Mouse (Mus musculus) MEL (cell line): ENCODE data around the gene Nxf2.

Experiments
- GATA1 ChIP-seq: IDR thresholded peaks from 2 replicates; pipeline ENCODE4 v1.6.1; 2011; ENCODE audit warnings: low read depth, low read length, improper control_type of control experiment
- MAX ChIP-seq: IDR thresholded peaks from 2 replicates; pipeline ENCODE4 v1.6.1; 2011; ENCODE audit warnings: low read length, improper control_type of control experiment
- MAZ ChIP-seq: IDR thresholded peaks from 2 replicates; pipeline ENCODE4 v1.6.1; 2012; ENCODE audit warnings: low read depth, mild to moderate bottlenecking, inconsistent platforms, low read length, improper control_type of control experiment
- POLR2A ChIP-seq, 2 experiments: IDR thresholded peaks; 2 replicates each; pipeline ENCODE4 v1.6.1; 2011 to 2012; ENCODE audit warnings: low read length in 2 of 2, mild to moderate bottlenecking in 2 of 2, control low read depth in 1 of 2, improper control_type of control experiment in 1 of 2, low read depth in 1 of 2, moderate library complexity in 1 of 2; ENCODE audit not compliant: control insufficient read depth in 1 of 2, insufficient read depth in 1 of 2, poor library complexity in 1 of 2
- SMC3 ChIP-seq: IDR thresholded peaks from 2 replicates; pipeline ENCODE4 v1.6.1; 2011; ENCODE audit warnings: low read depth, low read length, improper control_type of control experiment
- TAL1 ChIP-seq: IDR thresholded peaks from 2 replicates; pipeline ENCODE4 v1.6.1; 2012; ENCODE audit warnings: mild to moderate bottlenecking, inconsistent platforms, low read length, moderate library complexity, mixed read lengths
- TBP ChIP-seq: IDR thresholded peaks from 2 replicates; pipeline ENCODE4 v1.8.0; 2011; ENCODE audit warnings: low read depth, low read length, improper control_type of control experiment

DNA sequence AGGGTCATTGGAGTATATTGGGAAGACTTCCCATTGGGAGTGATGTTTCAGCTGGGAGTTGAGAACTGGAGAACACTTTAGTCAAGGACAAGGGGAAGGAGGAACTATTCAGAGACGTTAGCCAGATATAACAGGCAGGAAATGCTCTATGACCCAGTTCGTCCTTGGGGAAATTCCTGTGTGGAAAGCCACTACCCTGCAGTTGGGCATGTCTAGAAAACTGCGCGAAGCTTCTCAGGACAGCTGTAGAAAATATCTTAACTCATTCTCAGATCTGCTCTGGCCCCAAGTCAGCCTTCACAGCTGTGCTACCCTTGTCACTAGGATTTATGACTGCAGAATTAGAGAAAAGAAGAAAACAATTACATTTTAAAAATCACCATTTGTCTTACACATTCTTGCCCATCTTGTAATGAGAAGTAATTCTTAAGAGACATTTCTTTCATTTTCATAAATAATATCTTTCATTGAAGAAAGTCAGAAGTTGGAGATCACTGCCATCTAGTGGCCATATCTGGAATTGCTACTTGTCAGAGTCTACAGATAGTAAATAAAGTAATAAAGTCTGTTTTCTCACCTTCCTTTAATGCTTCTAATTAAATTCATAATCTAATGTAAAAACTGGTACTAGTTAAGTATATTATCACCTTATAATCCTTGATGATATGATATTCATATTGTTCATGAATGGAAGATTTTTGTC lies 51.2 kb downstream of the Nxf2 start:
- TF ChIP-seq TBP (no peak), POLR2A (IDR thresholded peaks at IDR 0.05; ENCODE audit: control insufficient read depth in 1 of 2, insufficient read depth in 1 of 2, low read depth in 1 of 2, low read length in 2 of 2, poor library complexity in 1 of 2) (no peak), TAL1 (no peak), SMC3 (peak; percentile 88), MAX (no peak), GATA1 (no peak), MAZ (no peak)
